Mouse (Mus musculus): ENCODE data around the gene Wwp2.

DNA sequence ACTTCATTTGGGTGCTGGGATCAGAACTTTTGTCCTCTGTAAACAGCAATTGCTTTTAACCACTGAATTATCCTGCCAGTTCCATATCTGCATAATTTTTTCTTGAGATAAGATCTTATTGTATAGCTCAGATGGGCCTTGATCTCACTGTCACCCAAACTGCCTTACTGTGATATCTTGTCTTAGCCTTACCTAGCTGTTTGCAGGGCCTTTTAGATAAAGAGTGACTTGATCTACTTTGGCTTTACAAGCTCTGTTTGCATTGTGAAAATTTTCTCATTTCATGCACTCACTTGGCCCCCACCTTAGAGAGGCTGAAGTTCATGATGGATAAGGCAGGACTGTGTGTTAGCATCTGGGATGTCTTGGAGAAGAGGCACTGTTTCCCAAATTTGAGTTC is 48.8 kb downstream of the Wwp2 start:
- TF ChIP-seq EP300 (optimal IDR thresholded peaks at IDR 0.05) (no peak), CTCF (IDR thresholded peaks at IDR 0.05; ENCODE audit: low read depth) (no peak)

Data from stomach, postnatal 0 days (tissue).